Mouse (Mus musculus) thymus, postnatal 4 days (tissue): ENCODE measurements around the gene Clca3a1.

Experiments used
- DNase-seq: peaks from one replicate; pipeline ENCODE4 v3.0.0; 2021

Gene Clca3a1

GRCm38 (mm10) chr3:144719088-144719900 lies 41.5 kb downstream of the Clca3a1 start:
- DNase-seq: peak; percentile 85

- no peak for DNase-seq
Measured at GRCm38 (mm10) chr3:144718706-144719087, 42.1 kb downstream of the Clca3a1 start.

GRCm38 (mm10) chr3:144717835-144718234 lies 42.9 kb downstream of the Clca3a1 start:
- no peak for DNase-seq

- DNase-seq: no peak
Measured at GRCm38 (mm10) chr3:144717121-144717520, 43.7 kb downstream of the Clca3a1 start.

GRCm38 (mm10) chr3:144715901-144716300 lies 44.9 kb downstream of the Clca3a1 start:
- DNase-seq: no peak

- no peak for DNase-seq
Measured at GRCm38 (mm10) chr3:144715033-144715432, 45.7 kb downstream of the Clca3a1 start.

- DNase-seq: no peak
Measured at GRCm38 (mm10) chr3:144714606-144715005, 46.2 kb downstream of the Clca3a1 start.

- DNase-seq: no peak
Measured at GRCm38 (mm10) chr3:144714126-144714525, 46.7 kb downstream of the Clca3a1 start.

- DNase-seq: no peak
Measured at GRCm38 (mm10) chr3:144711607-144712206, 49.1 kb downstream of the Clca3a1 start.

- DNase-seq: no peak
Measured at GRCm38 (mm10) chr3:144708612-144709011, 52.2 kb downstream of the Clca3a1 start.

- no peak for DNase-seq
Measured at GRCm38 (mm10) chr3:144703959-144704358, 56.8 kb downstream of the Clca3a1 start.

GRCm38 (mm10) chr3:144698790-144699433 lies 61.9 kb downstream of the Clca3a1 start:
- DNase-seq: no peak

GRCm38 (mm10) chr3:144697942-144698341 lies 62.8 kb downstream of the Clca3a1 start:
- DNase-seq: no peak

GRCm38 (mm10) chr3:144697154-144697553 lies 63.6 kb downstream of the Clca3a1 start:
- DNase-seq: no peak

GRCm38 (mm10) chr3:144694941-144695340 lies 65.8 kb downstream of the Clca3a1 start:
- no peak for DNase-seq

- no peak for DNase-seq
Measured at GRCm38 (mm10) chr3:144694040-144694439, 66.7 kb downstream of the Clca3a1 start.

- no peak for DNase-seq
Measured at GRCm38 (mm10) chr3:144692052-144692451, 68.7 kb downstream of the Clca3a1 start.

- peak; percentile 31 for DNase-seq
Measured at GRCm38 (mm10) chr3:144689236-144689635, 71.5 kb downstream of the Clca3a1 start.

GRCm38 (mm10) chr3:144688284-144688683 lies 72.5 kb downstream of the Clca3a1 start:
- DNase-seq: no peak

- no peak for DNase-seq
Measured at GRCm38 (mm10) chr3:144687618-144688017, 73.2 kb downstream of the Clca3a1 start.

- no peak for DNase-seq
Measured at GRCm38 (mm10) chr3:144686146-144686545, 74.6 kb downstream of the Clca3a1 start.

GRCm38 (mm10) chr3:144683136-144683814 lies 77.5 kb downstream of the Clca3a1 start:
- DNase-seq: no peak

- DNase-seq: no peak
Measured at GRCm38 (mm10) chr3:144681542-144681941, 79.2 kb downstream of the Clca3a1 start.
